Mouse (Mus musculus) ovary, adult 18-20 months (tissue): ENCODE measurements at regions not wholly inside any gene's neighbourhood (a gene's known extent, or its start where the extent isn't known, plus 50 kb on each side); places are given as distances from the start of the nearest gene placed in this dataset.
"Not testable (repeated sequence)": the region's sequence is repeated elsewhere in the genome, so short reads cannot be mapped to it uniquely, and the experiment has no call there.

Experiments used
- DNase-seq: peaks from one replicate; pipeline ENCODE4 v3.0.0; 2022; ENCODE audit warnings: low spot score, mixed read lengths

GRCm38 (mm10) chr8:46355066-46355465 is 60.6 kb upstream of the Helt start:
- no peak for DNase-seq

- DNase-seq: not testable (repeated sequence)
Observed at GRCm38 (mm10) chr8:46357961-46358360, 63.5 kb upstream of the Helt start.

- no peak for DNase-seq
Observed at GRCm38 (mm10) chr8:46362871-46363306, 68.4 kb upstream of the Helt start.

GRCm38 (mm10) chr8:46365711-46366110 is 71.2 kb upstream of the Helt start:
- DNase-seq: no peak

GRCm38 (mm10) chr8:46367125-46367524 is 72.7 kb upstream of the Helt start:
- no peak for DNase-seq

- no peak for DNase-seq
Observed at GRCm38 (mm10) chr8:46374092-46374491, 79.6 kb upstream of the Helt start.

- no peak for DNase-seq
Observed at GRCm38 (mm10) chr8:46375986-46376385, 81.5 kb upstream of the Helt start.

GRCm38 (mm10) chr8:46384926-46385325 is 85.9 kb upstream of the Acsl1 start:
- no peak for DNase-seq

GRCm38 (mm10) chr8:46385806-46386205 is 85.0 kb upstream of the Acsl1 start:
- no peak for DNase-seq

- no peak for DNase-seq
Observed at GRCm38 (mm10) chr8:46386553-46386952, 84.3 kb upstream of the Acsl1 start.

GRCm38 (mm10) chr8:46387037-46387436 is 83.8 kb upstream of the Acsl1 start:
- no peak for DNase-seq

- DNase-seq: no peak
Observed at GRCm38 (mm10) chr8:46388421-46388820, 82.4 kb upstream of the Acsl1 start.

GRCm38 (mm10) chr8:46390431-46390830 is 80.4 kb upstream of the Acsl1 start:
- DNase-seq: peak; percentile 10

GRCm38 (mm10) chr8:46391678-46392077 is 79.2 kb upstream of the Acsl1 start:
- DNase-seq: no peak

GRCm38 (mm10) chr8:46393296-46393695 is 77.5 kb upstream of the Acsl1 start:
- DNase-seq: no peak

- no peak for DNase-seq
Observed at GRCm38 (mm10) chr8:46394750-46395149, 76.1 kb upstream of the Acsl1 start.

GRCm38 (mm10) chr8:46395348-46395747 is 75.5 kb upstream of the Acsl1 start:
- DNase-seq: no peak

- no peak for DNase-seq
Observed at GRCm38 (mm10) chr8:46397081-46397480, 73.8 kb upstream of the Acsl1 start.

- no peak for DNase-seq
Observed at GRCm38 (mm10) chr8:46397777-46398176, 73.1 kb upstream of the Acsl1 start.

GRCm38 (mm10) chr8:46400595-46400994 is 70.2 kb upstream of the Acsl1 start:
- DNase-seq: no peak

GRCm38 (mm10) chr8:46403877-46404560 is 66.8 kb upstream of the Acsl1 start:
- DNase-seq: no peak

- DNase-seq: no peak
Observed at GRCm38 (mm10) chr8:46408886-46409285, 62.0 kb upstream of the Acsl1 start.

GRCm38 (mm10) chr8:46409296-46409695 is 61.5 kb upstream of the Acsl1 start:
- no peak for DNase-seq

GRCm38 (mm10) chr8:46411877-46412625 is 58.8 kb upstream of the Acsl1 start:
- no peak for DNase-seq
